Mouse (Mus musculus) heart, adult 10 weeks (tissue): ENCODE data around the gene Ripply3. TPM values are rescaled to one million over a fixed set of nuclear protein-coding genes. Genes with fewer than 3 reads are reported as not detected.

Experiments used
- polyA plus RNA-seq: library from polyadenylated mRNA; stranded (reverse); fragments of 350-450 nt; fragmentation: Illumina TruSeq; extraction: RNeasy Lipid Tissue Mini Kit (QIAGEN cat#74804); gene quantifications from one replicate; pipeline ENCODE4 v1.2.3, GENCODE M21; 2014; ENCODE audit warnings: low read depth, low replicate concordance

The Ripply3 gene
- 4.0 TPM for polyA plus RNA-seq

GRCm38 (mm10) chr16:94327781-94328711 lies at the start of gene Ripply3:
TSS of gene Ripply3 (plus strand) at chr16:94328420.

GRCm38 (mm10) chr16:94313229-94314030 lies 14.8 kb upstream of the Ripply3 start, which contains the start of gene Hlcs:
TSS of gene Hlcs (minus strand) at chr16:94313571.

GRCm38 (mm10) chr16:94370173-94370914 lies 42.1 kb downstream of the Ripply3 start, which contains the start of gene Ttc3:
TSS of gene Ttc3 (plus strand) at chr16:94370618.

DNA sequence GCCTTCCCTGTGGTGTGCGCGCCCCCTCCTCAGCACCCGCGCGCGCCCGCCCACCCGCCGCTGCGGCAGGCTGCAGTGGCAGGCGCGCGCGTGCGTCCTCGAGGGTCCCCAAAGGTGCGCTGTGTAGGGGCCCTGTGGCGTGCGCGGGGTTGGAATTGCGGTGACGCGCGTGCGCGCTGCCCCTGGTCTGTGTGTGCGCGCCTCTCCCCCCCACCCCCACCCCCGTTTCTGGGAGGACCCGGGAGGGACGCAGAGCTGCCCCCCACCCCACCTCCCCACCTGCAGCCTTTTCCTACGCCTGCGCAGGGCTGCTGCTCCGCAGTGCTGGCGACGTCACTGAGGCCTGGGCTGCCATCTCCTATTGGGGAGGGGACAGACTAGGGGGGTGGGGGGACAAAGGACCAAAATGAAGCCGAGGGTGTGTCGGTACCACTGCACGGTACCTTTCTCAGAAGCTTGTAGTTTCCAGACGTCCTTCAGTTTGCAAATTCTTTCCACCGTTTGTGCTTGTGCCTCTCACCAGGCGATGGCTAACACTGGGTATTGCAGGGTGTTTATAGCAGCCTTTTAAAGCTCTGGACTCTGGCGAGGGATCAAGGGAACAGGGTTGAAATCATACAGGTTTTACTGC lies 43.2 kb downstream of the Ripply3 start, which contains the start of gene Pigp:
Gene Pigp (minus strand): TSS at position 542 of the 631 bp plus-strand sequence.

Other genes with a start within 250 kb of the Ripply3 start
- gene Sim2, start 243.5 kb upstream of the Ripply3 start, polyA plus RNA-seq = not detected
- gene Hlcs, start 14.8 kb upstream of the Ripply3 start, polyA plus RNA-seq = 5.6 TPM
- gene Ttc3, start 42.2 kb downstream of the Ripply3 start, polyA plus RNA-seq = 56.6 TPM
- 177 TPM for gene Pigp, start 43.4 kb downstream of the Ripply3 start, polyA plus RNA-seq
- gene Vps26c, start 198.4 kb downstream of the Ripply3 start, polyA plus RNA-seq = 32.4 TPM
- 33.7 TPM for gene Dyrk1a, start 241.6 kb downstream of the Ripply3 start, polyA plus RNA-seq